Mouse (Mus musculus) hindbrain, embryonic 11.5 days (tissue): Measurements from ENCODE around the gene Eri3. TPM values are rescaled to one million over a fixed set of nuclear protein-coding genes. Genes with fewer than 3 reads are reported as not detected.
A peak's percentile ranks its signal among the peaks of the same experiment; 100 is the strongest.

Experiments used
- ATAC-seq: fragments of 200-750 bp; cut with Nextera tagmentation; 2 replicates; pipeline ENCODE4 v1.8.0; 2017; ENCODE audit warnings: mild to moderate bottlenecking, moderate TSS enrichment, moderate library complexity; ENCODE audit not compliant: low FRiP score
- DNase-seq: peaks from one replicate; pipeline ENCODE4 v3.0.0-alpha.2; 2015; ENCODE audit warnings: low spot score
- H3K27ac ChIP-seq: fragments of 300-500 bp; sonication (generic); 2 replicates; pipeline ENCODE4 v1.5.1; 2014; ENCODE audit warnings: mild to moderate bottlenecking, low read depth, low read length
- H3K27me3 ChIP-seq: fragments of 300-500 bp; sonication (generic); 2 replicates; pipeline ENCODE4 v1.6.1; 2014; ENCODE audit warnings: mild to moderate bottlenecking, low read length, moderate library complexity, mixed read lengths; ENCODE audit not compliant: control insufficient read depth, insufficient read depth
- H3K36me3 ChIP-seq: fragments of 300-500 bp; sonication (generic); 2 replicates; pipeline ENCODE4 v1.6.1; 2014; ENCODE audit warnings: mild to moderate bottlenecking, low read length, moderate library complexity, mixed read lengths; ENCODE audit not compliant: control insufficient read depth, insufficient read depth
- H3K4me1 ChIP-seq: fragments of 300-500 bp; sonication (generic); replicated peaks from 2 replicates; pipeline ENCODE4 v1.6.1; 2014; ENCODE audit warnings: low read length, mixed read lengths; ENCODE audit not compliant: control insufficient read depth, insufficient read depth
- H3K4me2 ChIP-seq: fragments of 300-500 bp; sonication (generic); replicated peaks from 2 replicates; pipeline ENCODE4 v1.6.1; 2014; ENCODE audit warnings: mild to moderate bottlenecking, low read depth, low read length
- H3K4me3 ChIP-seq: fragments of 300-500 bp; sonication (generic); 2 replicates; pipeline ENCODE4 v1.5.1; 2014; ENCODE audit warnings: low read depth, low read length
- H3K9ac ChIP-seq: fragments of 300-500 bp; sonication (generic); 2 replicates; pipeline ENCODE4 v1.6.1; 2014; ENCODE audit warnings: low read depth, low read length
- H3K9me3 ChIP-seq: fragments of 300-500 bp; sonication (generic); 2 replicates; pipeline ENCODE4 v1.6.1; 2016; ENCODE audit warnings: low read length; ENCODE audit not compliant: control insufficient read depth
- WGBS: fragments of 180-500 bp; shearing (Covaris S2); extraction: QIAGEN DNeasy Blood & Tissue Kit; methylation state at CpG from one replicate; pipeline ENCODE4 v1.1.7; 2014; 5-methylcytosine and 5-hydroxymethylcytosine counted together
- polyA plus RNA-seq: library from polyadenylated mRNA; unstranded; fragments of >200 nt; fragmentation: Nextera tagmentation; extraction: Ambion mirVana; gene quantifications from 2 replicates; pipeline ENCODE4 v1.2.1, GENCODE M21; 2014

The Eri3 gene
- polyA plus RNA-seq, 1 experiment from 2014 or later, result 110 TPM

GRCm38 (mm10) chr4:117683048-117683768 lies 133.0 kb downstream of the Eri3 start:
- H3K27me3 ChIP-seq, result no peaks in the 10 kb centered on the region
- ATAC-seq (no peak), DNase-seq (no peak)
- H3K9me3 ChIP-seq, result no peaks in the 10 kb centered on the region
- no peak overlapping the region for H3K4me3 ChIP-seq
- no peaks in the 10 kb centered on the region for H3K36me3 ChIP-seq
- H3K27ac ChIP-seq, result no peak overlapping the region
- H3K4me2 ChIP-seq, result no peak overlapping the region
- no peak overlapping the region for H3K9ac ChIP-seq
- WGBS, result 83% methylated on average over 6 of the region's 6 CpGs
- H3K4me1 ChIP-seq, result 0 out of 2 replicates have a peak, but pooled peaks cover 3% of the 10 kb centered on the region

- no peak for DNase-seq
- no peak overlapping the region for H3K9ac ChIP-seq
- H3K27me3 ChIP-seq, result no peaks in the 10 kb centered on the region
- no peaks in the 10 kb centered on the region for H3K9me3 ChIP-seq
- WGBS, result 89% methylated on average over 4 of the region's 4 CpGs
- H3K36me3 ChIP-seq, result no peaks in the 10 kb centered on the region
- 0 out of 2 replicates have a peak, but pooled peaks cover under 1% of the 10 kb centered on the region for H3K4me1 ChIP-seq
- H3K4me3 ChIP-seq, result no peak overlapping the region
- H3K4me2 ChIP-seq, result no peak overlapping the region
- no peak for ATAC-seq
- no peak overlapping the region for H3K27ac ChIP-seq
These were observed 136.2 kb downstream of the Eri3 start for GRCm38 (mm10) chr4:117686354-117686753.

GRCm38 (mm10) chr4:117705361-117705760 lies 155.2 kb downstream of the Eri3 start:
- Histone ChIP-seq H3K27me3 (no peaks in the 10 kb centered on the region), H3K4me3 (no peak overlapping the region), H3K4me2 (no peak overlapping the region), H3K9me3 (no peaks in the 10 kb centered on the region), H3K27ac (no peak overlapping the region), H3K36me3 (no peaks in the 10 kb centered on the region), H3K4me1 (no peaks in the 10 kb centered on the region), H3K9ac (no peak overlapping the region)
- 5% methylated on average over 7 of the region's 7 CpGs for WGBS
- ATAC-seq, result no peak
- peak; percentile 81 for DNase-seq

GRCm38 (mm10) chr4:117708780-117709550 lies 158.8 kb downstream of the Eri3 start:
- Histone ChIP-seq H3K36me3 (no peaks in the 10 kb centered on the region), H3K4me3 (no peak overlapping the region), H3K4me2 (no peak overlapping the region), H3K27ac (no peak overlapping the region), H3K9me3 (no peaks in the 10 kb centered on the region), H3K9ac (no peak overlapping the region), H3K4me1 (no peaks in the 10 kb centered on the region), H3K27me3 (no peaks in the 10 kb centered on the region)
- 85% methylated on average over 3 of the region's 3 CpGs for WGBS
- ATAC-seq (no peak), DNase-seq (no peak)

- Histone ChIP-seq H3K4me3 (no peak overlapping the region), H3K9ac (no peak overlapping the region), H3K9me3 (no peaks in the 10 kb centered on the region), H3K4me1 (no peaks in the 10 kb centered on the region), H3K36me3 (no peaks in the 10 kb centered on the region), H3K27ac (no peak overlapping the region), H3K4me2 (no peak overlapping the region), H3K27me3 (no peaks in the 10 kb centered on the region)
- 84% methylated on average over 3 of the region's 3 CpGs for WGBS
- DNase-seq (no peak), ATAC-seq (no peak)
These were observed 162.1 kb downstream of the Eri3 start for GRCm38 (mm10) chr4:117712314-117712713.

- Histone ChIP-seq H3K4me2 (no peak overlapping the region), H3K9ac (no peak overlapping the region), H3K36me3 (no peaks in the 10 kb centered on the region), H3K27me3 (no peaks in the 10 kb centered on the region), H3K4me3 (no peak overlapping the region), H3K9me3 (no peaks in the 10 kb centered on the region), H3K4me1 (no peaks in the 10 kb centered on the region), H3K27ac (no peak overlapping the region)
- ATAC-seq (no peak), DNase-seq (no peak)
- 80% methylated on average over 6 of the region's 6 CpGs for WGBS
These were observed 163.3 kb downstream of the Eri3 start for GRCm38 (mm10) chr4:117713303-117714098.

Other genes starting within 250 kb of the Eri3 start
- 54.1 and 55.5 TPM in 2 replicates for gene Rnf220, start 53.3 kb upstream of the Eri3 start, polyA plus RNA-seq
- 76.1 and 82.2 TPM in 2 replicates for gene Dmap1, start 131.9 kb downstream of the Eri3 start, polyA plus RNA-seq
- not detected in 2 replicates for gene Gm12845, start 174.0 kb downstream of the Eri3 start, polyA plus RNA-seq
- gene Klf17, start 215.3 kb downstream of the Eri3 start, polyA plus RNA-seq, result not detected in 2 replicates